ENCODE assay signal across 9 mouse cellular contexts in genomic region chr10:66909204-66909889, GRCm38 (mm10).
DNase-seq lines count a peak whose midpoint lies in the region; ATAC-seq lines count a peak whose summit lies in the region.
"Had no signal": no experiment of that assay in that cellular context is flagged by ENCODE, and none has a peak within 500 bp of the region (broad histone marks: within the 10 kb centered on the region; RNA-seq: fewer than 3 reads in every experiment).

No protein-coding gene starts in this region.

- 18% methylated on average over 12 of the region's 12 CpGs for WGBS in liver, embryonic 11.5 days
- WGBS in limb, embryonic 11.5 days = 20% methylated on average over 12 of the region's 12 CpGs
- WGBS in neural tube, embryonic 15.5 days = 11% methylated on average over 12 of the region's 12 CpGs

- H3K9ac ChIP-seq in liver, embryonic 11.5 days (ENCODE audit: low read depth, low read length) = no peak overlapping the region
- no peak overlapping the region for H3K9ac ChIP-seq in limb, embryonic 11.5 days (ENCODE audit: low read length)
- no peak overlapping the region for H3K9ac ChIP-seq in neural tube, embryonic 15.5 days (replicated peaks)
- H3K9ac ChIP-seq: neural tube, embryonic 12.5 days had no signal

- peaks cover 17% of the 10 kb centered on the region for H3K4me1 ChIP-seq in liver, embryonic 11.5 days (replicated peaks; ENCODE audit: control insufficient read depth, insufficient read depth, low read length)
- H3K4me1 ChIP-seq in limb, embryonic 11.5 days (ENCODE audit: control insufficient read depth, insufficient read depth, low read length) = peaks cover 4% of the 10 kb centered on the region
- peaks cover 23% of the 10 kb centered on the region for H3K4me1 ChIP-seq in neural tube, embryonic 15.5 days

- no peak for ATAC-seq in liver, embryonic 11.5 days (replicated peaks; ENCODE audit: low FRiP score)
- no peak for ATAC-seq in limb, embryonic 11.5 days (ENCODE audit: insufficient number of reproducible peaks, low FRiP score, low TSS enrichment, low read depth)
- ATAC-seq in neural tube, embryonic 15.5 days (ENCODE audit: low FRiP score) = 0 out of 2 replicates have a peak, but pooled peaks have one; percentile 18

- DNase-seq in liver = peak; percentile 49
- no peak for DNase-seq in liver, embryonic 11.5 days (ENCODE audit: low spot score)
- DNase-seq in Muller cell, postnatal 12 days (ENCODE audit: inconsistent ontology term) = peak; percentile 74
- peak; percentile 47 to 72 for DNase-seq in cerebellum, postnatal 36 days
- DNase-seq in heart, postnatal 4 days = peak; percentile 77
- DNase-seq in limb, embryonic 11.5 days (ENCODE audit: low spot score) = peak; percentile 77
- DNase-seq in ovary, postnatal 36 days (ENCODE audit: low spot score) = no peak

- H3K36me3 ChIP-seq in liver, embryonic 11.5 days (ENCODE audit: control insufficient read depth, insufficient read depth, low read length) = no peaks in the 10 kb centered on the region
- no peaks in the 10 kb centered on the region for H3K36me3 ChIP-seq in limb, embryonic 11.5 days (ENCODE audit: control insufficient read depth, insufficient read depth, low read length)
- H3K36me3 ChIP-seq in neural tube, embryonic 15.5 days = no peaks in the 10 kb centered on the region
- H3K36me3 ChIP-seq: neural tube, embryonic 12.5 days had no signal

- no peaks in the 10 kb centered on the region for H3K9me3 ChIP-seq in liver, embryonic 11.5 days (ENCODE audit: control insufficient read depth, low read length)
- no peaks in the 10 kb centered on the region for H3K9me3 ChIP-seq in limb, embryonic 11.5 days (ENCODE audit: control insufficient read depth, low read length)
- H3K9me3 ChIP-seq in neural tube, embryonic 15.5 days (replicated peaks) = no peaks in the 10 kb centered on the region
- H3K9me3 ChIP-seq: neural tube, embryonic 12.5 days had no signal

- no peak overlapping the region for H3K27ac ChIP-seq in liver, embryonic 11.5 days (ENCODE audit: low read depth, low read length)
- no peak overlapping the region for H3K27ac ChIP-seq in limb, embryonic 11.5 days (replicated peaks; ENCODE audit: low read depth, low read length)
- no peak overlapping the region for H3K27ac ChIP-seq in neural tube, embryonic 15.5 days (replicated peaks)
- H3K27ac ChIP-seq: neural tube, embryonic 12.5 days had no signal

- no peak overlapping the region for H3K4me3 ChIP-seq in liver, embryonic 11.5 days (ENCODE audit: low read depth, low read length)
- H3K4me3 ChIP-seq in limb, embryonic 11.5 days (ENCODE audit: low read depth, low read length) = no peak overlapping the region
- no peak overlapping the region for H3K4me3 ChIP-seq in neural tube, embryonic 15.5 days (replicated peaks)
- H3K4me3 ChIP-seq: neural tube, embryonic 12.5 days had no signal

- H3K4me2 ChIP-seq in liver, embryonic 11.5 days = no peak overlapping the region
- no peak overlapping the region for H3K4me2 ChIP-seq in limb, embryonic 11.5 days (ENCODE audit: low read depth, severe bottlenecking)
- no peak overlapping the region for H3K4me2 ChIP-seq in neural tube, embryonic 15.5 days
- H3K4me2 ChIP-seq: neural tube, embryonic 12.5 days had no signal

- H3K27me3 ChIP-seq in liver, embryonic 11.5 days (replicated peaks; ENCODE audit: control insufficient read depth, insufficient read depth, low read length) = no peaks in the 10 kb centered on the region
- H3K27me3 ChIP-seq in limb, embryonic 11.5 days (ENCODE audit: control insufficient read depth, insufficient read depth, low read length) = no peaks in the 10 kb centered on the region
- H3K27me3 ChIP-seq in neural tube, embryonic 15.5 days (replicated peaks) = no peaks in the 10 kb centered on the region
- H3K27me3 ChIP-seq: neural tube, embryonic 12.5 days had no signal

Comparison
In these comparisons a context has a peak if more than half of its experiments do, and no peak if none do; other contexts are left out.
1. DNase-seq: peak in liver (single experiment), Muller cell, postnatal 12 days (single experiment), cerebellum, postnatal 36 days (2 of 2), heart, postnatal 4 days (single experiment) and limb, embryonic 11.5 days (single experiment); none in liver, embryonic 11.5 days (single experiment) and ovary, postnatal 36 days (single experiment).